In the genomic region with DNA sequence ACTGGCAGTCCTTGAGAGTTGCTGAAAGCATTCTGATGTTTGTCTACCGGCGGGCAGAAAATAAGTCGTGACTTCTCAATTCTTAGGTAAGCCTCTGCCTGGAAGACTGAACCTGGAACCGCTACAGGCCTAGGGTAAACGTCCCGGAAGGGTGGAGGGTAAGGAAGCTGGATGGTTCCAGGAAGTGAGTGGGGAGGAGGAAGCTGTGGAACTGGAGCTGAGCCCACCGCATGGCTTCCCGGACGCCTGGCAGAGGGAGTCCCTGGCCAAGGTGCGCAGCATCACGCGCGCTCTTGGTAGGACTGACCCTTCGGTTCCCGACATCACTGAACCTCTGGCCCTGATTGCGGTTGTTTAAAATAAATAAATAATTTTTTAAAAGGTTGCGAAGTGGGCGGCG, we compare ENCODE assay signal across 8 mouse cellular contexts. TPM values are rescaled to one million over a fixed set of nuclear protein-coding genes. Genes with fewer than 3 reads are reported as not detected.
DNase-seq lines count a peak whose midpoint lies in the region; ATAC-seq and TF ChIP-seq lines count a peak whose summit lies in the region.

No protein-coding gene starts in this region.

- peaks cover 39% of the 10 kb centered on the region for H3K27me3 ChIP-seq in forebrain, embryonic 10.5 days (ENCODE audit: poor library complexity, severe bottlenecking)
- no peaks in the 10 kb centered on the region for H3K27me3 ChIP-seq in heart, postnatal 0 days (ENCODE audit: control insufficient read depth, insufficient read depth, low read length)

- no peaks in the 10 kb centered on the region for H3K9me3 ChIP-seq in forebrain, embryonic 10.5 days
- H3K9me3 ChIP-seq in heart, postnatal 0 days (replicated peaks; ENCODE audit: control insufficient read depth, low read length), result no peaks in the 10 kb centered on the region

- H3K27ac ChIP-seq in forebrain, embryonic 10.5 days, result no peak overlapping the region
- no peak overlapping the region; the same call in 1 of the 2 replicates for H3K27ac ChIP-seq in heart, postnatal 0 days (ENCODE audit: low read depth)

- 0 out of 2 replicates have a peak, but pooled peaks have one; percentile 34 for ATAC-seq in heart, postnatal 0 days (ENCODE audit: insufficient read depth, low read depth)

- 3% methylated on average over 19 of the region's 19 CpGs for WGBS in forebrain, embryonic 10.5 days
- WGBS in heart, postnatal 0 days, result 6% methylated on average over 19 of the region's 19 CpGs

- TF ChIP-seq EP300 in heart, postnatal 0 days (IDR thresholded peaks at IDR 0.05; ENCODE audit: low read depth), result no peak

- DNase-seq in 3134 (ENCODE audit: extremely low read depth, insufficient read length, low spot score) (peak; percentile 75), NIH3T3 (ENCODE audit: low read depth) (peak; percentile 46)
- DNase-seq in forebrain, embryonic 10.5 days (ENCODE audit: extremely low spot score, low spot score), result no peak
- DNase-seq in heart, postnatal 0 days (ENCODE audit: low spot score), result no peak
- peak; percentile 59 for DNase-seq in kidney, postnatal 14 days
- peak; percentile 71 for DNase-seq in lung, postnatal 25 days (ENCODE audit: low spot score)
- peak; percentile 49 for DNase-seq in testis, postnatal 10 days (ENCODE audit: low spot score)
- DNase-seq in c-Kit-positive CD71-positive TER-119-positive erythroid progenitor cells, embryonic 14.5 days (ENCODE audit: low spot score), result no peak

- H3K36me3 ChIP-seq in forebrain, embryonic 10.5 days (replicated peaks), result no peaks in the 10 kb centered on the region
- H3K36me3 ChIP-seq in heart, postnatal 0 days (replicated peaks; ENCODE audit: control insufficient read depth, insufficient read depth, low read length), result no peaks in the 10 kb centered on the region

- TF ChIP-seq CTCF in heart, postnatal 0 days (IDR thresholded peaks at IDR 0.05; ENCODE audit: low read depth), result no peak

- peak overlapping the region; percentile 68 for H3K4me3 ChIP-seq in forebrain, embryonic 10.5 days
- H3K4me3 ChIP-seq in heart, postnatal 0 days (ENCODE audit: low read depth, low read length), result peak overlapping the region; percentile 63

- H3K4me2 ChIP-seq in heart, postnatal 0 days (ENCODE audit: low read depth, low read length), result peak overlapping the region; percentile 81

- H3K4me1 ChIP-seq in forebrain, embryonic 10.5 days, result peaks cover 20% of the 10 kb centered on the region
- H3K4me1 ChIP-seq in heart, postnatal 0 days (ENCODE audit: control insufficient read depth, insufficient read depth), result 0 out of 2 replicates have a peak, but pooled peaks cover 7% of the 10 kb centered on the region

- H3K9ac ChIP-seq in heart, postnatal 0 days (replicated peaks; ENCODE audit: low read depth, low read length), result no peak overlapping the region

RNA-seq across cellular contexts. Expression of a gene that starts 0.7 kb away (rescaled TPM):
- 3.2 and 3.3 TPM in 2 replicates for polyA plus RNA-seq in forebrain, embryonic 10.5 days (2016; fragmentation: Nextera tagmentation; extraction: Ambion mirVana)
- 2.3 and 4.6 TPM in 2 replicates for total RNA-seq in heart, postnatal 0 days (2014; rRNA removed; ENCODE audit: low replicate concordance)
- polyA plus RNA-seq in heart, postnatal 0 days (2015; fragmentation: Nextera tagmentation; extraction: Ambion mirVana), result 3.3 and 3.6 TPM in 2 replicates

Comparison
In these comparisons a context has a peak if more than half of its experiments do, and no peak if none do; other contexts are left out.
1. DNase-seq: peak in 3134 (single experiment), NIH3T3 (single experiment), kidney, postnatal 14 days (single experiment), lung, postnatal 25 days (single experiment) and testis, postnatal 10 days (single experiment); none in forebrain, embryonic 10.5 days (single experiment), heart, postnatal 0 days (single experiment) and c-Kit-positive CD71-positive TER-119-positive erythroid progenitor cells, embryonic 14.5 days (single experiment).